Mouse (Mus musculus) brain, adult 2 months (tissue): ENCODE measurements around the gene Fkbp8.

Experiments used
- DNase-seq: peaks from one replicate; pipeline ENCODE4 v3.0.0; 2011; ENCODE audit warnings: low read depth, low spot score

The Fkbp8 gene

GRCm38 (mm10) chr8:70528182-70528797, 766 bp downstream of the Fkbp8 start:
- no peak for DNase-seq

GRCm38 (mm10) chr8:70529299-70529698, 1.8 kb downstream of the Fkbp8 start:
- DNase-seq: no peak

GRCm38 (mm10) chr8:70529741-70530161, 2.2 kb downstream of the Fkbp8 start:
- peak; percentile 78 for DNase-seq

- DNase-seq: no peak
These were observed 2.8 kb downstream of the Fkbp8 start for GRCm38 (mm10) chr8:70530314-70530713.

GRCm38 (mm10) chr8:70534281-70534680, 6.8 kb downstream of the Fkbp8 start:
- DNase-seq: peak; percentile 64

GRCm38 (mm10) chr8:70535221-70535620, 7.7 kb downstream of the Fkbp8 start:
- DNase-seq: peak; percentile 44

GRCm38 (mm10) chr8:70535701-70536100, 8.2 kb downstream of the Fkbp8 start:
- no peak for DNase-seq

- peak; percentile 32 for DNase-seq
These were observed 10.6 kb downstream of the Fkbp8 start for GRCm38 (mm10) chr8:70538024-70538579.

- DNase-seq: peak; percentile 99
These were observed 11.1 kb downstream of the Fkbp8 start for GRCm38 (mm10) chr8:70538633-70539076.

- DNase-seq: peak; percentile 99
These were observed 11.7 kb downstream of the Fkbp8 start, which contains the start of gene Ell for GRCm38 (mm10) chr8:70539077-70539813. Gene Ell, plus strand, starts transcription at chr8:70539457.

- DNase-seq: no peak
These were observed 12.5 kb downstream of the Fkbp8 start for GRCm38 (mm10) chr8:70540013-70540506.

- DNase-seq: no peak
These were observed 13.1 kb downstream of the Fkbp8 start for GRCm38 (mm10) chr8:70540507-70541071.

- no peak for DNase-seq
These were observed 13.6 kb downstream of the Fkbp8 start for GRCm38 (mm10) chr8:70541081-70541480.

GRCm38 (mm10) chr8:70544200-70544687, 16.7 kb downstream of the Fkbp8 start:
- peak; percentile 38 for DNase-seq

GRCm38 (mm10) chr8:70546412-70546811, 18.9 kb downstream of the Fkbp8 start:
- DNase-seq: no peak

- DNase-seq: no peak
These were observed 20.2 kb downstream of the Fkbp8 start for GRCm38 (mm10) chr8:70547762-70548161.

- no peak for DNase-seq
These were observed 22.1 kb downstream of the Fkbp8 start for GRCm38 (mm10) chr8:70549412-70550184.

- peak; percentile 42 for DNase-seq
These were observed 24.1 kb downstream of the Fkbp8 start for GRCm38 (mm10) chr8:70551558-70552161.

- DNase-seq: peak; percentile 54
These were observed 25.3 kb downstream of the Fkbp8 start for GRCm38 (mm10) chr8:70552836-70553235.

- DNase-seq: peak; percentile 89
These were observed 26.2 kb downstream of the Fkbp8 start for GRCm38 (mm10) chr8:70553740-70554139.
